Mouse (Mus musculus) forebrain, embryonic 13.5 days (tissue): ENCODE measurements around the gene Parp1. TPM values are rescaled to one million over a fixed set of nuclear protein-coding genes. Genes with fewer than 3 reads are reported as not detected.
"Not testable (repeated sequence)": the region's sequence is repeated elsewhere in the genome, so short reads cannot be mapped to it uniquely, and the experiment has no call there.

Experiments
- ATAC-seq: fragments of 200-750 bp; cut with Nextera tagmentation; 2 replicates; pipeline ENCODE4 v1.8.0; 2017
- H3K27ac ChIP-seq: fragments of 300-500 bp; sonication (generic); 2 replicates; pipeline ENCODE4 v1.5.1; 2015; ENCODE audit warnings: inconsistent platforms, mild to moderate bottlenecking, moderate library complexity
- H3K27me3 ChIP-seq: fragments of 300-500 bp; sonication (generic); 2 replicates; pipeline ENCODE4 v1.6.1; 2015; ENCODE audit warnings: mild to moderate bottlenecking, inconsistent platforms
- H3K36me3 ChIP-seq: fragments of 300-500 bp; sonication (generic); 2 replicates; pipeline ENCODE4 v1.6.1; 2015; ENCODE audit warnings: mild to moderate bottlenecking, inconsistent platforms; ENCODE audit not compliant: poor library complexity, severe bottlenecking
- H3K4me1 ChIP-seq: fragments of 300-500 bp; sonication (generic); 2 replicates; pipeline ENCODE4 v1.6.1; 2015; ENCODE audit warnings: inconsistent platforms
- H3K4me2 ChIP-seq: fragments of 300-500 bp; sonication (generic); 2 replicates; pipeline ENCODE4 v1.6.1; 2015; ENCODE audit warnings: inconsistent platforms, mild to moderate bottlenecking, moderate library complexity
- H3K4me3 ChIP-seq: fragments of 300-500 bp; sonication (generic); 2 replicates; pipeline ENCODE4 v1.5.1; 2015; ENCODE audit warnings: mild to moderate bottlenecking, inconsistent platforms
- H3K9ac ChIP-seq: fragments of 300-500 bp; sonication (generic); 2 replicates; pipeline ENCODE4 v1.6.1; 2015; ENCODE audit warnings: mild to moderate bottlenecking, inconsistent platforms
- H3K9me3 ChIP-seq: fragments of 300-500 bp; sonication (generic); replicated peaks from 2 replicates; pipeline ENCODE4 v1.6.1; 2016; ENCODE audit warnings: inconsistent platforms
- WGBS: fragments of 180-500 bp; shearing (Covaris S2); methylation state at CpG from one replicate; pipeline ENCODE4 v1.1.7; 2015; 5-methylcytosine and 5-hydroxymethylcytosine counted together
- polyA plus RNA-seq: library from polyadenylated mRNA; unstranded; fragments of >200 nt; fragmentation: Nextera tagmentation; extraction: Ambion mirVana; gene quantifications from 2 replicates; pipeline ENCODE4 v1.2.1, GENCODE M21; 2015

Gene Parp1
- polyA plus RNA-seq, 1 experiment from 2014 or later: 180 TPM

- ATAC-seq: no peak
- Histone ChIP-seq H3K4me2 (no peak overlapping the region), H3K36me3 (peaks cover 59% of the 10 kb centered on the region), H3K4me1 (no peaks in the 10 kb centered on the region), H3K27ac (no peak overlapping the region), H3K9ac (no peak overlapping the region), H3K27me3 (no peaks in the 10 kb centered on the region), H3K9me3 (no peaks in the 10 kb centered on the region), H3K4me3 (no peak overlapping the region)
- 82% methylated on average over 3 of the region's 3 CpGs for WGBS
These were observed 37.4 kb downstream of the Parp1 start for GRCm38 (mm10) chr1:180606106-180606505.

GRCm38 (mm10) chr1:180606796-180607577, 38.3 kb downstream of the Parp1 start:
- 0 out of 2 replicates have a peak, but pooled peaks cover 5% of the 10 kb centered on the region for H3K9me3 ChIP-seq
- H3K9ac ChIP-seq: no peak overlapping the region
- ATAC-seq: no peak
- 80% methylated on average over 10 of the region's 10 CpGs for WGBS
- no peak overlapping the region for H3K27ac ChIP-seq
- no peaks in the 10 kb centered on the region for H3K27me3 ChIP-seq
- H3K4me1 ChIP-seq: no peaks in the 10 kb centered on the region
- no peak overlapping the region for H3K4me3 ChIP-seq
- H3K4me2 ChIP-seq: no peak overlapping the region
- peaks cover 50% of the 10 kb centered on the region for H3K36me3 ChIP-seq

GRCm38 (mm10) chr1:180607578-180607879, 38.8 kb downstream of the Parp1 start:
- Histone ChIP-seq H3K36me3 (peaks cover 44% of the 10 kb centered on the region), H3K27me3 (no peaks in the 10 kb centered on the region), H3K9ac (no peak overlapping the region), H3K9me3 (0 out of 2 replicates have a peak, but pooled peaks cover 5% of the 10 kb centered on the region), H3K4me1 (no peaks in the 10 kb centered on the region), H3K4me3 (no peak overlapping the region), H3K4me2 (no peak overlapping the region), H3K27ac (no peak overlapping the region)
- WGBS: 89% methylated on average over 2 of the region's 2 CpGs
- ATAC-seq: no peak

DNA sequence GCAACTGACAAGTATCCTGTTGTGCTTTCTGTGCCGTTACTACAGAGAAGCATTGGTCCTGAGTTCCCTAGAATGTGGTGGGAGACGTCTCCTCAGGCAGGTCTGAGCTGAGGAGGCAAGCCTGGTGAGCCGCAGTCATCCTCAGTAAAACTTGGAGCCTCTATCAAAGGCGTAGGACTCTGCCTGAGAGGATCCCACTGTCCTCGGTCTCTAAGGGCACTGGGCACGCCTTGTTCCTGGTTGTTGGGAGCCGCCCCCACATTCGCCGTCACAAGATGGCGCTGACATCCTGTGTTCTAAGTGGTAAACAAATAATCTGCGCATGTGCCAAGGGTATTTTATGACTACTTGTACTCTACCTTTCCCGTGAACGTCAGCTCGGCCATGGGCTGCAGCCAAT, 43.1 kb downstream of the Parp1 start:
- not testable (repeated sequence) for H3K27ac ChIP-seq, ATAC-seq, H3K9ac ChIP-seq, H3K9me3 ChIP-seq, H3K4me2 ChIP-seq, H3K36me3 ChIP-seq, H3K27me3 ChIP-seq, H3K4me1 ChIP-seq, H3K4me3 ChIP-seq
- WGBS: 93% methylated on average over 11 of the region's 14 CpGs

DNA sequence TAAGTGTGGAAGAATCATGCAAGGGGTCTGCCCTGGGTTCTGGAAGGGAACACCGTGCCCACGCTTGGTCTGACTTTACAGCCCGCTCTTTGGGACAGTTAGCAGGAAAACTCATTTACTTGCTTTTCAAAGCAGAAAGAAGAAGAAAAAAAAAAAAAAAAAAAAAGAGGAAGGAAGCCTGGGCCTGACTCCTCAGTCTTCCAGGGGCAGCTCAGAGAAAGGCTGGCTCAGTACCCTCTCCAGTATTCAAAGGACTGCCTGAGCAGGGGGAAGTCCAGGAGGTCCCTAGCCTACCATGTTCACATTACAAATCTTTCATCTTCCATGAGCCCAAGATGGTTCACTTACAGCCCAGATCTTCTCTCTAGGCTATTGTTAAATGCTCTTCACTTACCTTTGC, 48.0 kb downstream of the Parp1 start:
- Histone ChIP-seq H3K4me1 (no peaks in the 10 kb centered on the region), H3K9me3 (0 out of 2 replicates have a peak, but pooled peaks cover 1% of the 10 kb centered on the region), H3K27ac (no peak overlapping the region), H3K36me3 (no peaks in the 10 kb centered on the region), H3K4me2 (no peak overlapping the region), H3K27me3 (no peaks in the 10 kb centered on the region), H3K4me3 (no peak overlapping the region), H3K9ac (no peak overlapping the region)
- 99% methylated on average over 3 of the region's 3 CpGs for WGBS
- ATAC-seq: no peak

DNA sequence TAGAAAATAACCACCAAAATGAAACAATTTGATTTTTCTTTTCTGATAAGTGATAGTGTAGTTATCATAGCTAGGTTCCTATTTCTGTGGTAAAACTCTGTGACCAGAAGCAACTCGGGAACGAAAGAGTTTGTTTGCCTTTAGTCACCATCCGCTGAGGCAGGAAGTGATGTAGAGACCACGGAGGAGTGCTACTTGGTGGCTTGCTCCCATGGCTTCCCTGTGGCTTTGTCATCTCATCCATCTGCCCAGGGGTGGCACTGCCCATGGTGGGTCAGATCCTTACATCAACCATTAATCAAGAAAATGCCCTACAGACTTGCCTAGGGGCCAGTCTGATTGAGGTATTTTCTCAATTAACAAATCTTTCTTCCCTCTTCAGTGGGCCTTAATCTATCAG, 53.7 kb downstream of the Parp1 start:
- 90% methylated on average over 4 of the region's 4 CpGs for WGBS
- no peak overlapping the region for H3K4me2 ChIP-seq

GRCm38 (mm10) chr1:180623911-180624310, 55.2 kb downstream of the Parp1 start:
- WGBS: 95% methylated on average over 2 of the region's 2 CpGs
- no peaks in the 10 kb centered on the region for H3K27me3 ChIP-seq
- no peak for ATAC-seq
- H3K9me3 ChIP-seq: no peaks in the 10 kb centered on the region
- no peak overlapping the region for H3K4me3 ChIP-seq
- H3K36me3 ChIP-seq: no peaks in the 10 kb centered on the region
- no peak overlapping the region for H3K27ac ChIP-seq
- H3K4me1 ChIP-seq: no peaks in the 10 kb centered on the region
- no peak overlapping the region for H3K9ac ChIP-seq
- H3K4me2 ChIP-seq: no peak overlapping the region

More for the DNA sequence above, 53.7 kb downstream of the Parp1 start:
- ATAC-seq: no peak
- Histone ChIP-seq H3K27ac (no peak overlapping the region), H3K27me3 (no peaks in the 10 kb centered on the region), H3K9me3 (no peaks in the 10 kb centered on the region), H3K4me1 (no peaks in the 10 kb centered on the region), H3K4me3 (no peak overlapping the region), H3K36me3 (no peaks in the 10 kb centered on the region), H3K9ac (no peak overlapping the region)

DNA sequence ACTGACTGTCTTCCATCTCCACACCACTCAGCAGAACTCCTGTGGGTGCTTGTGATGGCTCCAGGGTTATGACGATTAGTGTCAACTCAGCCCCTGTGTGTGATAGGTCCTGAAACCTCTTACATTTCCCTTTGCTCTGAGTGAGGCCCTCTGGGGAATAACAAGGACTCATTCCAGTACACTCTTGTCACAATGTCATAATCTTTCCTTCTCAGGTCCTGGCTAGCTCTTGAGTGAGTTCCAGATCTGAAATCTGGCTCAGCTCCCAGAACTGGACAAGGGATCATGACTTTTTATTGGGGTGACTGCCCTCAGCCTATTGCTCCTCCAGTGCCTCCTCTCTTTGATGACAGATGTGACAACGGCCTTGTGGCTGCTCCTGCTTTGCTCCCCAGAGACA, 57.4 kb downstream of the Parp1 start:
- H3K27me3 ChIP-seq: no peaks in the 10 kb centered on the region
- no peaks in the 10 kb centered on the region for H3K9me3 ChIP-seq
- H3K27ac ChIP-seq: no peak overlapping the region
- no peaks in the 10 kb centered on the region for H3K36me3 ChIP-seq
- no peak overlapping the region for H3K9ac ChIP-seq
- ATAC-seq: no peak
- 92% methylated on average over 2 of the region's 2 CpGs for WGBS
- H3K4me3 ChIP-seq: no peak overlapping the region
- H3K4me2 ChIP-seq: no peak overlapping the region
- H3K4me1 ChIP-seq: no peaks in the 10 kb centered on the region

- not testable (repeated sequence) for H3K27me3 ChIP-seq, H3K9me3 ChIP-seq, H3K36me3 ChIP-seq, H3K4me2 ChIP-seq, ATAC-seq, H3K4me3 ChIP-seq, H3K9ac ChIP-seq, H3K27ac ChIP-seq
- H3K4me1 ChIP-seq: peaks cover 22% of the 10 kb centered on the region
- WGBS: 70% methylated on average over 2 of the region's 2 CpGs
These were observed 69.1 kb downstream of the Parp1 start for GRCm38 (mm10) chr1:180637796-180638195.

DNA sequence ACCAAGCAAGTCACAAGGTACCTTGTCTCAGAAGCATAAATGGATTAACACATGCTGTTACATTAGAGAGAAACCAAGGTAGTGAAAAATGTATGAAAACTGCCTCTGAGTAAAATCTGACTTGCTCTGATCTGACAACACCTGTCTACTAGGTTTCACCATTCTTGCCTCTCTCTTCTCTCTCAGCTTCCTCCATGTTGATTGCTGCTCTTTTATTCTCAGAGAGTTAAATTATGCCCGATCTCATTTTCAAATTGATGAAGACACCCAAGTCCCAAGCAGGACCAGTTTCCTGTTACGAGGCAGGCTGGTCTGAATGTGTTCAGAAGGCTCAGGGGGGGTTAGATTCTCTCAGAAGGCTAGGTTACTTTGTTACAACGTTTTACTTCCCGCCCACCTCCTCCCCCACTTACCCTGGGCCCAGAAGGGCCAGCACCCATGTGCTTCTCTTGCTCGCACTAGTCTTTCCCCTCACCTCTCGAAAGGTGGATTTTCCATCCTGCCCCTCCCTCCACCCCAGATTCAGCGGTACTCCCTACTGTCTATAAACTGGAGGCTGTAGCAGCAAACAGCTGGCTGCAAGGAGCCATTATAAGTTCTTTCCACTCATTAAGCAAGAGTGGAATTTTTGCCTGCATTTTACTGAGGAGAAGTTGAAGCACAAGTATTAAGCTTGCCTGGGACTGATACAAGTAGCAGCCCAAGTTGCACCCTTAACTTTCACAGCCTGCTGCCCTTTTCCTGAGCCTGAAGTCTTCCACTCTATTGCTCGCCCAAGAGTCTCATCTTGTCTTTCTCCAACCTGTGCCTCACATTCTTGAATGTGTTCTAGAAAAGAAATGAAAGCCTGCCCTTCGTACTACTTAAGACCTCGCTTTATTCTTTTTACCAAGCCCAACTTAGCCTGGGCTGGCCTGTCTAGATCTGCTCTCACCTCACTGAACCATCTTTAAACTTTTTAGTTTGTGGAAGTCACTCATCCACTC, 71.0 kb downstream of the Parp1 start:
- Histone ChIP-seq H3K9ac (peak overlapping the region; percentile 98), H3K27ac (no peak overlapping the region; the same call in 1 of the 2 replicates), H3K27me3 (no peaks in the 10 kb centered on the region), H3K4me1 (peaks cover 27% of the 10 kb centered on the region), H3K36me3 (0 out of 2 replicates have a peak, but pooled peaks cover 4% of the 10 kb centered on the region), H3K4me2 (peak overlapping the region; percentile 83), H3K9me3 (no peaks in the 10 kb centered on the region), H3K4me3 (peak overlapping the region; percentile 97)
- ATAC-seq: no peak
- whole genome bisulfite sequencing: 36% methylated on average over 10 of the region's 10 CpGs

- ATAC-seq: peak; percentile 36
- 2% methylated on average over 30 of the region's 61 CpGs for WGBS
- H3K27me3 ChIP-seq: no peaks in the 10 kb centered on the region
These were observed 71.9 kb downstream of the Parp1 start for GRCm38 (mm10) chr1:180640605-180641125.

DNA sequence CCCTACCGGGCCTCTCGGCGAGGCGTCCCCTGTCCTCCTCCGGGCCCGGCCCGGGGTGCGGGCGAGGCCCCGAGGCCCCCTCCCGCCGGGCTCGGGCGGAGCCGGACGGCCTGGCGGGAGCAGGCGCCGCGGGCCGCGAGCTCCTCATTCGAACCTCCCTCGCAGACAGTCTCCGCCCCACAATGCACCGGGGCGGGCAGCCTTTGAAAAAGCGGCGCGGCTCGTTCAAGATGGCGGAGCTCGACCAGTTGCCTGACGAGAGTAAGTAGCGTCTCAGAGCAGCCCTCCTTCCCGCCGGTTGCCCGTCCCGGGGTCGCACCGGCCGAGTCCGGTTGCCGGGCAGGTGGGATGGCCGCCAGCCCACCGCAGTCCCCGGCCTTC, 72.4 kb downstream of the Parp1 start, which contains the start of gene Lin9:
Gene Lin9 (plus strand): TSS at position 14 of the 381 bp plus-strand sequence.
- peaks cover 27% of the 10 kb centered on the region for H3K4me1 ChIP-seq
- no peaks in the 10 kb centered on the region for H3K9me3 ChIP-seq
- H3K27me3 ChIP-seq: no peaks in the 10 kb centered on the region
- 0 out of 2 replicates have a peak, but pooled peaks cover 4% of the 10 kb centered on the region for H3K36me3 ChIP-seq
- peak within 1 kb of the TSS; percentile 90 for H3K27ac ChIP-seq
- peak within 1 kb of the TSS; percentile 97 for H3K4me3 ChIP-seq
- peak; percentile 93 for ATAC-seq
- peak within 1 kb of the TSS; percentile 83 for H3K4me2 ChIP-seq
- peak within 1 kb of the TSS; percentile 98 for H3K9ac ChIP-seq
- WGBS: 1% methylated on average over 39 of the region's 47 CpGs

More at GRCm38 (mm10) chr1:180640605-180641125, 71.9 kb downstream of the Parp1 start:
- H3K36me3 ChIP-seq: 0 out of 2 replicates have a peak, but pooled peaks cover 4% of the 10 kb centered on the region
- H3K9me3 ChIP-seq: no peaks in the 10 kb centered on the region
- H3K4me1 ChIP-seq: peaks cover 27% of the 10 kb centered on the region
- H3K9ac ChIP-seq: peak overlapping the region; percentile 98
- peak overlapping the region; percentile 83 for H3K4me2 ChIP-seq
- peak overlapping the region; percentile 90 for H3K27ac ChIP-seq
- H3K4me3 ChIP-seq: peak overlapping the region; percentile 97
